Mouse (Mus musculus): ENCODE measurements around the gene Olfr1189. TPM values are rescaled to one million over a fixed set of nuclear protein-coding genes. Genes with fewer than 3 reads are reported as not detected.
"Not testable (repeated sequence)": the region's sequence is repeated elsewhere in the genome, so short reads cannot be mapped to it uniquely, and the experiment has no call there.

Gene Olfr1189
- not detected in 2 replicates for polyA plus RNA-seq (2012)

GRCm38 (mm10) chr2:88586154-88586553, at the start of gene Olfr1189:
TSS of gene Olfr1189 (plus strand) at chr2:88586454.
- no peak for TF ChIP-seq GATA1 (IDR thresholded peaks at IDR 0.05; ENCODE audit: low read length)

- TF ChIP-seq GATA1 (IDR thresholded peaks at IDR 0.05; ENCODE audit: low read length): no peak
Observed at GRCm38 (mm10) chr2:88556635-88557034, 29.6 kb upstream of the Olfr1189 start, which contains the start of gene Olfr1188. TSS of gene Olfr1188 (plus strand) at chr2:88556935.

GRCm38 (mm10) chr2:88640242-88640641, 54.0 kb downstream of the Olfr1189 start, which contains the start of gene Olfr1191-ps1:
TSS of gene Olfr1191-ps1 (plus strand) at chr2:88640542.
- not testable (repeated sequence) for TF ChIP-seq GATA1 (IDR thresholded peaks at IDR 0.05; ENCODE audit: low read length)

Other genes with a start within 250 kb of the Olfr1189 start
- gene Olfr1176, start 249.7 kb upstream of the Olfr1189 start, polyA plus RNA-seq (2012): not detected in 2 replicates
- not detected in 2 replicates for gene Olfr1177-ps, start 240.0 kb upstream of the Olfr1189 start, polyA plus RNA-seq (2012)
- gene Olfr1178, start 199.4 kb upstream of the Olfr1189 start, polyA plus RNA-seq (2012): not detected in 2 replicates
- gene Olfr1179, start 180.0 kb upstream of the Olfr1189 start, polyA plus RNA-seq (2012): not detected in 2 replicates
- gene Olfr1180, start 167.3 kb upstream of the Olfr1189 start, polyA plus RNA-seq (2012): not detected in 2 replicates
- not detected in 2 replicates for gene Olfr1181, start 160.3 kb upstream of the Olfr1189 start, polyA plus RNA-seq (2012)
- not detected in 2 replicates for gene Gm13757, start 137.3 kb upstream of the Olfr1189 start, polyA plus RNA-seq (2012)
- not detected in 2 replicates for gene Olfr1183, start 131.6 kb upstream of the Olfr1189 start, polyA plus RNA-seq (2012)
- gene Olfr1184, start 102.9 kb upstream of the Olfr1189 start, polyA plus RNA-seq (2012): not detected in 2 replicates
- gene Olfr1185-ps1, start 93.1 kb upstream of the Olfr1189 start, polyA plus RNA-seq (2012): not detected in 2 replicates
- not detected in 2 replicates for gene Olfr1186, start 67.9 kb upstream of the Olfr1189 start, polyA plus RNA-seq (2012)
- not detected in 2 replicates for gene Olfr1188, start 29.5 kb upstream of the Olfr1189 start, polyA plus RNA-seq (2012)
- gene Olfr1191-ps1, start 54.1 kb downstream of the Olfr1189 start, polyA plus RNA-seq (2012): not detected in 2 replicates
- gene Olfr1192-ps1, start 62.1 kb downstream of the Olfr1189 start, polyA plus RNA-seq (2012): not detected in 2 replicates
- gene Olfr1193, start 89.2 kb downstream of the Olfr1189 start, polyA plus RNA-seq (2012): not detected in 2 replicates
- not detected in 2 replicates for gene Olfr1195, start 102.7 kb downstream of the Olfr1189 start, polyA plus RNA-seq (2012)
- gene Olfr1196, start 118.1 kb downstream of the Olfr1189 start, polyA plus RNA-seq (2012): not detected in 2 replicates
- not detected in 2 replicates for gene Olfr1197, start 145.9 kb downstream of the Olfr1189 start, polyA plus RNA-seq (2012)
- gene Olfr1198, start 164.9 kb downstream of the Olfr1189 start, polyA plus RNA-seq (2012): not detected in 2 replicates
- gene Olfr1199, start 174.0 kb downstream of the Olfr1189 start, polyA plus RNA-seq (2012): not detected in 2 replicates
- gene Olfr1200, start 184.0 kb downstream of the Olfr1189 start, polyA plus RNA-seq (2012): not detected in 2 replicates
- gene Olfr1201, start 206.6 kb downstream of the Olfr1189 start, polyA plus RNA-seq (2012): not detected in 2 replicates
- not detected in 2 replicates for gene Olfr1202, start 228.0 kb downstream of the Olfr1189 start, polyA plus RNA-seq (2012)
- gene Olfr1205, start 243.3 kb downstream of the Olfr1189 start, polyA plus RNA-seq (2012): not detected in 2 replicates

All from G1E-ER4 (cell line).